Mouse (Mus musculus): ENCODE data around the gene Clrn3. TPM values are rescaled to one million over a fixed set of nuclear protein-coding genes. Genes with fewer than 3 reads are reported as not detected.

The Clrn3 gene
- not detected for polyA plus RNA-seq (2015; fragmentation: Illumina TruSeq; extraction: RNeasy Lipid Tissue Mini Kit (QIAGEN cat#74804); ENCODE audit: insufficient read depth, low replicate concordance)

DNA sequence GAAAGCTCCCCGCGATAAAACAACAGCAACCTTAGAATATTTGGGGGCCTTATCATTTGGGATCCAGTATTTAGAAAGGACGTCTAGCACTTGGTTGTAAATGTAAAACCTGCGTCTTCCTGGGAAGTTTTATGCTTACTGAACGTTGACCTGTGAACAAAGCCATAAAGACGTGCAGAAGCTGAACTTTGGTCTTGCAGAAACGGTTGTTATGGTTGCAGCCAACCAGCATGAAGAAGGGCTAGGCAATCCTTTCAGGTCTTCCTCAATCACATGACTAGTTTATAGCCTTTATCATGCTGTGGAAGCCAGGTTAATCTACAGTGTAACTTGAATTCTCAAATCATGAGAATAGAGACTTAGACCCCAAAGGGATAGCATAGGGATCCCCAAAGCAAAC, at the start of gene Clrn3:
Gene Clrn3, minus strand, starts transcription at position 140 of the 400 bp plus-strand sequence.

GRCm38 (mm10) chr7:135537341-135537901, 9.0 kb upstream of the Clrn3 start, which contains the start of gene Ptpre:
Gene Ptpre (plus strand): TSS chr7:135537481.

Other genes with a start within 250 kb of the Clrn3 start
- not detected for gene Foxi2, start 118.3 kb downstream of the Clrn3 start, polyA plus RNA-seq (2015; fragmentation: Illumina TruSeq; extraction: RNeasy Lipid Tissue Mini Kit (QIAGEN cat#74804); ENCODE audit: insufficient read depth, low replicate concordance)
- gene Ptpre, start 8.8 kb upstream of the Clrn3 start, polyA plus RNA-seq (2015; fragmentation: Illumina TruSeq; extraction: RNeasy Lipid Tissue Mini Kit (QIAGEN cat#74804); ENCODE audit: insufficient read depth, low replicate concordance), result 12.6 TPM
- 70.9 TPM for gene Mki67, start 187.7 kb upstream of the Clrn3 start, polyA plus RNA-seq (2015; fragmentation: Illumina TruSeq; extraction: RNeasy Lipid Tissue Mini Kit (QIAGEN cat#74804); ENCODE audit: insufficient read depth, low replicate concordance)